Mouse (Mus musculus) ES-Bruce4 (cell line): Measurements from ENCODE around the gene 1700025G04Rik. TPM values are rescaled to one million over a fixed set of nuclear protein-coding genes. Genes with fewer than 3 reads are reported as not detected.

Experiments used
- H3K27ac ChIP-seq: 2 replicates; pipeline ENCODE4 v1.5.1; 2012; ENCODE audit warnings: low read length, inconsistent platforms; ENCODE audit not compliant: insufficient read depth
- H3K27me3 ChIP-seq: 2 replicates; pipeline ENCODE4 v1.6.1; 2012; ENCODE audit warnings: mild to moderate bottlenecking, low read length, inconsistent platforms; ENCODE audit not compliant: control insufficient read depth, poor library complexity, insufficient read depth, severe bottlenecking
- H3K36me3 ChIP-seq: 2 replicates; pipeline ENCODE4 v1.6.1; 2012; ENCODE audit warnings: inconsistent platforms, mild to moderate bottlenecking, low read length, moderate library complexity; ENCODE audit not compliant: control insufficient read depth, poor library complexity, insufficient read depth, severe bottlenecking
- H3K4me1 ChIP-seq: one replicate; pipeline ENCODE4 v1.8.1; 2011; ENCODE audit warnings: low read length; ENCODE audit not compliant: control insufficient read depth, insufficient read depth
- H3K4me3 ChIP-seq: 2 replicates; pipeline ENCODE4 v1.5.1; 2011; ENCODE audit warnings: low read depth, mild to moderate bottlenecking, low read length
- H3K9ac ChIP-seq: 2 replicates; pipeline ENCODE4 v1.6.1; 2012; ENCODE audit warnings: low read depth, mild to moderate bottlenecking, inconsistent platforms; ENCODE audit not compliant: poor library complexity, severe bottlenecking
- H3K9me3 ChIP-seq: replicated peaks from 2 replicates; pipeline ENCODE4 v1.6.1; 2012; ENCODE audit warnings: mild to moderate bottlenecking, low read length, inconsistent platforms; ENCODE audit not compliant: control insufficient read depth, poor library complexity, insufficient read depth, severe bottlenecking
- CTCF ChIP-seq: IDR thresholded peaks from one replicate; pipeline ENCODE4 v1.8.1; 2011; ENCODE audit warnings: low read depth, low read length
- EP300 ChIP-seq: IDR thresholded peaks from 2 replicates; pipeline ENCODE4 v1.6.1; 2011; ENCODE audit warnings: low read depth, low read length; ENCODE audit not compliant: insufficient read depth
- POLR2A ChIP-seq: IDR thresholded peaks from one replicate; pipeline ENCODE4 v1.8.1; 2011; ENCODE audit warnings: low read length; ENCODE audit not compliant: insufficient read depth
- polyA plus RNA-seq: library from polyadenylated mRNA; stranded (reverse); fragments of >200 nt; gene quantifications from 2 replicates; pipeline ENCODE4 v1.2.4, GENCODE M21; 2011; ENCODE audit warnings: low read depth; ENCODE audit not compliant: missing spikeins, insufficient read depth, insufficient read length

1700025G04Rik gene
- polyA plus RNA-seq, 1 experiment = 14.3 TPM

DNA sequence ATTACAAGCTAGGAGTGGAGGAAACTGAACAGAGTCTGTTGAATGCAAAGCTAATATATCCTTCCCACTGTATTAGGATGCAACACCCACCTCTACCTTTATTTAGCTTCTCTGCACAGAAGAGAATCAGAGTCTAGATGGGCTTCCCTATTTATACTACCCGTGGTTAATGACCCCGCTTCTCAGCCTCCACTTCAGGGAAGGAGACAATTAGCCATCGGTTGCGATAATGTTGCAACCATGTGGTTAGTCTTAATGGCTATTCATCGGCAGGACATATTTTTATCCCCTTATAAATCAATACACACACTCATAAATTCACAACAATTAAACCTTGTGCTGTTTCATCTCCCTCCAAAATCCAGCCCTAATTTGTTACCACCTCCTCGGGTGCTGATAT is 9.7 kb downstream of the 1700025G04Rik start:
- no peaks in the 10 kb centered on the region for H3K4me1 ChIP-seq
- no peaks in the 10 kb centered on the region for H3K9me3 ChIP-seq
- TF ChIP-seq CTCF (no peak), POLR2A (no peak), EP300 (no peak)
- no peaks in the 10 kb centered on the region for H3K27me3 ChIP-seq
- H3K36me3 ChIP-seq = no peaks in the 10 kb centered on the region
- no peak overlapping the region for H3K27ac ChIP-seq
- H3K9ac ChIP-seq = no peak overlapping the region
- no peak overlapping the region for H3K4me3 ChIP-seq

DNA sequence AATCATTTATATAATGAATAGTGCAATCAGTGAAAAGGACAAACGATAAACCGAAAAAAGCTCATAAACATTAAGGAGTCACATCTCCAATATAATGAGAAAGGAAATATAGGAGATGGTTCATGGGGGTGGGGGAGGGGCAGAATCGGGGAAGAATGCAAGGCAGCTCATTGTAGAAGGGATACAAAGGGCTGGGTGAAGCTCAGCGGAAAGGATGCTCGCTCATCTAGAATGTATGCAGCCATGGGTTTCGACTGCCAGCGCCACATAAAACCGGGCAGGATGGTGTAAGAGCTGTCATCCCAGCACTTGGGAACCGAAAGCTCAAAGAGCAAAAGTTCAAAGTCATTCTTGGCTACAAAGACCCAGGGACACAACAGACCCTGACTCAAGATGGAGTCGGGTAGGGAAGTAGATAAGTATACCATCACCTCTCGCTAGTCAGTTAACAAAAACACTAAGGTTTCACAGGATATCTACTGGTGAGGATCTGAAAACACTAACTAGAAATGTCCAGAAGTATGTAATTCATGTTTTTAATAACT is 12.7 kb downstream of the 1700025G04Rik start:
- Histone ChIP-seq H3K36me3 (no peaks in the 10 kb centered on the region), H3K27ac (no peak overlapping the region), H3K9me3 (no peaks in the 10 kb centered on the region), H3K4me1 (no peaks in the 10 kb centered on the region), H3K27me3 (no peaks in the 10 kb centered on the region), H3K9ac (no peak overlapping the region), H3K4me3 (no peak overlapping the region)
- TF ChIP-seq CTCF (no peak), POLR2A (no peak), EP300 (no peak)

DNA sequence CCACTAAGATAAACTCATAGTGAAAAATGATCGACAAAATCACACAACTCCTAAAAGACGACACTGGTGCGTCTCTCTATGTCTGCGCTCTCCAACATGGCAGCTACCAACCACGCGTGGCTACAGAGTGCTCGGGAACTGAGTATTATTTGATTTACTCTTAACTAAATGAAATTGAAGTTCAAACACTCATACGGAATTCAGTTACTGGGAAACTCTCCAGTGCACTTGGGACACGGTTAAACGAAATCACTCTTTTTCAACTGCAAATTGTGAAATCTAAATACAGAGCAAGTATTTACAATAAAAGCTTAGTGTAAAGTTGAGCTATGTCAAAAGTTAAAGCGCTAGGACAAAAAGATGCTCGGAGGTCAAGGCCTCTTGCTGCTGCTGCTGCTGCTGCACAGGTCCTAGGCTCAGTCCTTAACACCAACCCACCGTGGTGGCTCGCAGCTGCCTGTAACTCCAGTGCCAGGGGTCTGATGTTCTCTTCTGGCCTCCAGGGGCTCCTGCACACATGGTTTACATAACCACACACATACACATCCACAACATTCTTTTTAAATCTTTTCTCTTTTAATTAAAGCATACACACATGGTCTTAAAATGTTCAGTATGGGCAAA is 13.6 kb downstream of the 1700025G04Rik start:
- Histone ChIP-seq H3K27ac (no peak overlapping the region), H3K4me3 (no peak overlapping the region), H3K27me3 (no peaks in the 10 kb centered on the region), H3K9ac (no peak overlapping the region), H3K9me3 (no peaks in the 10 kb centered on the region), H3K4me1 (no peaks in the 10 kb centered on the region), H3K36me3 (no peaks in the 10 kb centered on the region)
- TF ChIP-seq CTCF = no peak
- TF ChIP-seq EP300 = no peak
- no peak for TF ChIP-seq POLR2A

DNA sequence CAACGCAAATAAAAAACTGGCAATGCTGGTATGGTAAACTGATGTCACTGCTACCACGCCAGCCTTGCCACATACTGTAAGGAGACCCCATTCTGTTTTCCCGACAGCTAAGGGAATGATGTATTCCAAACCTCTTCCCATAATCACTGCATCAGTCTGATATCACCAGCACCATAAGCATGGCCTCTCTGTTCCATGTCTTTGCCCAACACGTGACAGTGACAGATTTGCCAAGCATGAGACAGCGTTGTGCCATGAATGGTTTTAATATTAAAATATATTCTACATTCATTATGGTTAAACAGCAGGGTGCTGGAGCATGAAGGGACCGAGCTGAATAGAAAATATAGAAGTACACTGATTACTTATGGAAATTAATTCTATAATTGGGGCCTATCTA is 14.2 kb downstream of the 1700025G04Rik start:
- Histone ChIP-seq H3K4me1 (no peaks in the 10 kb centered on the region), H3K27ac (no peak overlapping the region), H3K4me3 (no peak overlapping the region), H3K9ac (no peak overlapping the region), H3K27me3 (no peaks in the 10 kb centered on the region), H3K9me3 (no peaks in the 10 kb centered on the region), H3K36me3 (no peaks in the 10 kb centered on the region)
- TF ChIP-seq POLR2A (no peak), CTCF (no peak), EP300 (no peak)

DNA sequence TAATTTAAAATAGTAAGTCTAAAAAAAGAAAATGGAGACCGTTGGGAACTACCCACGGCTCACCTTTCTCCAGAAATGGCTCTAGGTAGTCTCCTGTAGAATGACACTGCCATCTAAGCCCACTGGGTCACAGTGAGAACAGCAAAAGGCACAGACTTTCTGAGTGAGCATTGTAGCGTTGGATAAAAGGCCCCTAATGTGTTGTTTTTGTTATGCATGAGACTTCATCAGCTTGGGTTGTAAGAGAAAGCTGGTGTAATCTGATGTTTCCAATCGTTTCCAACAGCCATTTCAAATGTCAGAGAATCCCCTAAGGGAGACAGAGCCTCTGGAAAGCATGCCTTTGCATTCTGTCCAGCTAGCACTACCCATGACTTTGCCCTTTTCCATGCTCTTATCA is 19.5 kb downstream of the 1700025G04Rik start:
- H3K9ac ChIP-seq = no peak overlapping the region
- no peaks in the 10 kb centered on the region for H3K9me3 ChIP-seq
- no peak overlapping the region for H3K27ac ChIP-seq
- TF ChIP-seq POLR2A (no peak), EP300 (no peak), CTCF (no peak)
- H3K4me3 ChIP-seq = no peak overlapping the region
- H3K36me3 ChIP-seq = no peaks in the 10 kb centered on the region
- H3K4me1 ChIP-seq = peaks cover 2% of the 10 kb centered on the region
- H3K27me3 ChIP-seq = no peaks in the 10 kb centered on the region

DNA sequence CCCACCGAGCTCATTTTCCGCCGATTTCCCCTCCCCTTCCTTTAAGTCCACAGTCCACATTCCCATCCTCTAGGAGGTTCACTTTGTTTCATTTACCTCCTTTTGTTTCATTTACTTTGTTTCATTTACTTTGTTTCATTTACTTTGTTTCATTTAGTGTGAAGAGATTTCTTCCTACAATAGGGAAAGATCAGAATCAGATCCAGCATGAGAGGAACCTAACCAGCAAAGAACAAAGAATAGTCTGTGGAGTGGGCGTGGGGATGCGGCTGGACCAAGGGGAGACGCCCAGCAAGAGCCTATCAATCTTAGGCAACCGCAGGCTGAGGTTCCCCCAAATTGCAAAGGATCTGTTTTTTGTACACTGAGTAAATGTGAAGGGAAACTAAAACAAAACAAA is 20.2 kb downstream of the 1700025G04Rik start:
- TF ChIP-seq CTCF (no peak), POLR2A (no peak), EP300 (no peak)

More for the DNA sequence above, 20.2 kb downstream of the 1700025G04Rik start:
- Histone ChIP-seq H3K4me1 (peaks cover 2% of the 10 kb centered on the region), H3K27me3 (no peaks in the 10 kb centered on the region), H3K4me3 (no peak overlapping the region), H3K9ac (no peak overlapping the region), H3K36me3 (no peaks in the 10 kb centered on the region), H3K9me3 (no peaks in the 10 kb centered on the region), H3K27ac (no peak overlapping the region)
